In genomic region chr12:17770538-17770937, GRCm38 (mm10) we compare ENCODE assay signal across 11 mouse cellular contexts.
DNase-seq lines count a peak whose midpoint lies in the region; ATAC-seq and TF ChIP-seq lines count a peak whose summit lies in the region.
"Had no signal": no experiment of that assay in that cellular context is flagged by ENCODE, and none has a peak within 500 bp of the region (broad histone marks: within the 10 kb centered on the region; RNA-seq: fewer than 3 reads in every experiment).

No protein-coding gene starts in this region.

- no peak overlapping the region for H3K9ac ChIP-seq in heart, embryonic 12.5 days
- no peak overlapping the region for H3K9ac ChIP-seq in embryonic facial prominence, embryonic 12.5 days
- no peak overlapping the region for H3K9ac ChIP-seq in lung, postnatal 0 days (replicated peaks; ENCODE audit: low read depth)
- H3K9ac ChIP-seq: heart, embryonic 13.5 days had no signal

- no peak overlapping the region for H3K27ac ChIP-seq in heart, embryonic 12.5 days (ENCODE audit: poor library complexity, severe bottlenecking)
- no peak overlapping the region for H3K27ac ChIP-seq in embryonic facial prominence, embryonic 12.5 days
- peak overlapping the region; percentile 76 for H3K27ac ChIP-seq in lung, postnatal 0 days (ENCODE audit: low read length)

- no peaks in the 10 kb centered on the region for H3K9me3 ChIP-seq in heart, embryonic 12.5 days (replicated peaks)
- H3K9me3 ChIP-seq in embryonic facial prominence, embryonic 12.5 days = no peaks in the 10 kb centered on the region
- H3K9me3 ChIP-seq in lung, postnatal 0 days (ENCODE audit: low read length) = no peaks in the 10 kb centered on the region
- H3K9me3 ChIP-seq: heart, embryonic 13.5 days had no signal

- H3K27me3 ChIP-seq in heart, embryonic 12.5 days (replicated peaks) = peaks cover 30% of the 10 kb centered on the region
- no peaks in the 10 kb centered on the region for H3K27me3 ChIP-seq in embryonic facial prominence, embryonic 12.5 days
- no peaks in the 10 kb centered on the region for H3K27me3 ChIP-seq in lung, postnatal 0 days (replicated peaks; ENCODE audit: insufficient read depth, low read length)

- WGBS in heart, embryonic 12.5 days = 55% methylated on average over 2 of the region's 2 CpGs
- 15% methylated on average over 2 of the region's 2 CpGs for WGBS in embryonic facial prominence, embryonic 12.5 days
- WGBS in lung, postnatal 0 days = 51% methylated on average over 2 of the region's 2 CpGs

- DNase-seq in heart, postnatal 36 days = no peak
- peak; percentile 54 for DNase-seq in 416B (ENCODE audit: low read depth)
- peak; percentile 54 for DNase-seq in lung, postnatal 0 days (ENCODE audit: low spot score)
- DNase-seq in left cerebral cortex, postnatal 10 days (ENCODE audit: extremely low spot score in 1 of 2, low spot score in 2 of 2) = no peak
- no peak for DNase-seq in layer of hippocampus, adult 8-10 months (ENCODE audit: low spot score in 2 of 2)
- DNase-seq: cerebellum, adult 2 months; thymus, adult 18-20 months had no signal

- intact Hi-C loops in heart, postnatal 36 days (cut with DNase I) = loop anchor here (10.0 kb wide), 1 partner anchor 326 kb away; no protein-coding TSS in a partner anchor
- intact Hi-C loops in left cerebral cortex, postnatal 10 days (cut with DNase I) = no loop called here

- ATAC-seq in heart, embryonic 12.5 days (ENCODE audit: insufficient number of reproducible peaks, low FRiP score) = peak; percentile 42; the same call in 1 of the 2 replicates
- 0 out of 2 replicates have a peak, but pooled peaks have one; percentile 47 for ATAC-seq in embryonic facial prominence, embryonic 12.5 days (ENCODE audit: insufficient number of reproducible peaks, insufficient read depth, low FRiP score, low TSS enrichment)
- peak; percentile 79 for ATAC-seq in lung, postnatal 0 days
- no peak for ATAC-seq in CD4-positive, CD25-positive, alpha-beta regulatory T cell, adult 4 months

- TF ChIP-seq CTCF in lung, postnatal 0 days (IDR thresholded peaks at IDR 0.05) = no peak

- TF ChIP-seq EP300 in lung, postnatal 0 days (IDR thresholded peaks at IDR 0.05) = peak; percentile 85

- no peaks in the 10 kb centered on the region for H3K36me3 ChIP-seq in heart, embryonic 12.5 days
- H3K36me3 ChIP-seq in embryonic facial prominence, embryonic 12.5 days = no peaks in the 10 kb centered on the region
- no peaks in the 10 kb centered on the region for H3K36me3 ChIP-seq in lung, postnatal 0 days (ENCODE audit: insufficient read depth, low read length)
- H3K36me3 ChIP-seq: heart, embryonic 13.5 days had no signal

- peaks cover 27% of the 10 kb centered on the region for H3K4me1 ChIP-seq in heart, embryonic 12.5 days (replicated peaks)
- peaks cover 9% of the 10 kb centered on the region; the same call in 1 of the 2 replicates for H3K4me1 ChIP-seq in embryonic facial prominence, embryonic 12.5 days
- H3K4me1 ChIP-seq in lung, postnatal 0 days (ENCODE audit: insufficient read depth, low read depth, low read length) = peaks cover 3% of the 10 kb centered on the region; the same call in 1 of the 2 replicates

- no peak overlapping the region for H3K4me3 ChIP-seq in heart, embryonic 12.5 days
- H3K4me3 ChIP-seq in embryonic facial prominence, embryonic 12.5 days = no peak overlapping the region
- no peak overlapping the region for H3K4me3 ChIP-seq in lung, postnatal 0 days (ENCODE audit: low read depth, low read length)
- H3K4me3 ChIP-seq: heart, embryonic 13.5 days had no signal

- no peak overlapping the region for H3K4me2 ChIP-seq in heart, embryonic 12.5 days
- no peak overlapping the region for H3K4me2 ChIP-seq in embryonic facial prominence, embryonic 12.5 days (replicated peaks)
- no peak overlapping the region for H3K4me2 ChIP-seq in lung, postnatal 0 days (replicated peaks; ENCODE audit: low read depth, low read length)

Comparison
In these comparisons a context has a peak if more than half of its experiments do, and no peak if none do; other contexts are left out.
1. DNase-seq: peak in 416B (single experiment) and lung, postnatal 0 days (single experiment); none in heart, postnatal 36 days (0 of 2), left cerebral cortex, postnatal 10 days (0 of 2) and layer of hippocampus, adult 8-10 months (0 of 2).